Mouse (Mus musculus) hindbrain, embryonic 12.5 days (tissue): ENCODE data around the gene Pde6c. TPM values are rescaled to one million over a fixed set of nuclear protein-coding genes. Genes with fewer than 3 reads are reported as not detected.

Experiments used
- ATAC-seq: fragments of 200-750 bp; cut with Nextera tagmentation; 2 replicates; pipeline ENCODE4 v1.8.0; 2017; ENCODE audit warnings: moderate TSS enrichment; ENCODE audit not compliant: low FRiP score
- H3K27ac ChIP-seq: fragments of 300-500 bp; sonication (generic); 2 replicates; pipeline ENCODE4 v1.5.1; 2016; ENCODE audit warnings: mild to moderate bottlenecking
- H3K27me3 ChIP-seq: fragments of 300-500 bp; sonication (generic); 2 replicates; pipeline ENCODE4 v1.6.1; 2016; ENCODE audit warnings: mild to moderate bottlenecking
- H3K36me3 ChIP-seq: fragments of 300-500 bp; sonication (generic); 2 replicates; pipeline ENCODE4 v1.6.1; 2016; ENCODE audit warnings: mild to moderate bottlenecking
- H3K4me1 ChIP-seq: fragments of 300-500 bp; sonication (generic); 2 replicates; pipeline ENCODE4 v1.6.1; 2016
- H3K4me2 ChIP-seq: fragments of 300-500 bp; sonication (generic); replicated peaks from 2 replicates; pipeline ENCODE4 v1.6.1; 2016; ENCODE audit warnings: mild to moderate bottlenecking
- H3K4me3 ChIP-seq: fragments of 300-500 bp; sonication (generic); 2 replicates; pipeline ENCODE4 v1.5.1; 2016; ENCODE audit warnings: mild to moderate bottlenecking
- H3K9ac ChIP-seq: fragments of 300-500 bp; sonication (generic); 2 replicates; pipeline ENCODE4 v1.6.1; 2016; ENCODE audit warnings: mild to moderate bottlenecking, moderate library complexity
- H3K9me3 ChIP-seq: fragments of 300-500 bp; sonication (generic); replicated peaks from 2 replicates; pipeline ENCODE4 v1.6.1; 2016; ENCODE audit warnings: mild to moderate bottlenecking
- WGBS: fragments of 180-500 bp; shearing (Covaris S2); methylation state at CpG from one replicate; pipeline ENCODE4 v1.1.7; 2016; 5-methylcytosine and 5-hydroxymethylcytosine counted together
- polyA plus RNA-seq: library from polyadenylated mRNA; unstranded; fragments of >200 nt; fragmentation: Nextera tagmentation; extraction: Ambion mirVana; gene quantifications from 2 replicates; pipeline ENCODE4 v1.2.1, GENCODE M21; 2016

The Pde6c gene
- polyA plus RNA-seq, 1 experiment from 2014 or later: 0.14 TPM

GRCm38 (mm10) chr19:38224685-38225060 lies 92.1 kb downstream of the Pde6c start:
- H3K27me3 ChIP-seq: no peaks in the 10 kb centered on the region
- H3K4me2 ChIP-seq: peak overlapping the region; percentile 65
- H3K27ac ChIP-seq: peak overlapping the region; percentile 89
- H3K36me3 ChIP-seq: no peaks in the 10 kb centered on the region
- peak overlapping the region; percentile 66 for H3K9ac ChIP-seq
- no peaks in the 10 kb centered on the region for H3K9me3 ChIP-seq
- ATAC-seq: peak; percentile 51
- H3K4me1 ChIP-seq: peaks cover 7% of the 10 kb centered on the region
- H3K4me3 ChIP-seq: peak overlapping the region; percentile 51
- 9% methylated on average over 9 of the region's 9 CpGs for WGBS

- Histone ChIP-seq H3K36me3 (no peaks in the 10 kb centered on the region), H3K4me1 (peaks cover 5% of the 10 kb centered on the region; the same call in 1 of the 2 replicates), H3K9ac (no peak overlapping the region), H3K27me3 (no peaks in the 10 kb centered on the region), H3K4me3 (no peak overlapping the region), H3K4me2 (no peak overlapping the region), H3K27ac (no peak overlapping the region), H3K9me3 (no peaks in the 10 kb centered on the region)
- no peak for ATAC-seq
- 56% methylated on average over 2 of the region's 2 CpGs for WGBS
These were observed 96.1 kb downstream of the Pde6c start for GRCm38 (mm10) chr19:38228699-38229098.

GRCm38 (mm10) chr19:38232087-38232486 lies 99.5 kb downstream of the Pde6c start:
- H3K9ac ChIP-seq: no peak overlapping the region
- no peaks in the 10 kb centered on the region for H3K36me3 ChIP-seq
- 51% methylated on average over 8 of the region's 8 CpGs for WGBS
- no peak overlapping the region for H3K27ac ChIP-seq
- no peaks in the 10 kb centered on the region for H3K9me3 ChIP-seq
- H3K4me1 ChIP-seq: peaks cover 5% of the 10 kb centered on the region; the same call in 1 of the 2 replicates
- no peak overlapping the region for H3K4me2 ChIP-seq
- no peak for ATAC-seq
- no peak overlapping the region for H3K4me3 ChIP-seq
- no peaks in the 10 kb centered on the region for H3K27me3 ChIP-seq

DNA sequence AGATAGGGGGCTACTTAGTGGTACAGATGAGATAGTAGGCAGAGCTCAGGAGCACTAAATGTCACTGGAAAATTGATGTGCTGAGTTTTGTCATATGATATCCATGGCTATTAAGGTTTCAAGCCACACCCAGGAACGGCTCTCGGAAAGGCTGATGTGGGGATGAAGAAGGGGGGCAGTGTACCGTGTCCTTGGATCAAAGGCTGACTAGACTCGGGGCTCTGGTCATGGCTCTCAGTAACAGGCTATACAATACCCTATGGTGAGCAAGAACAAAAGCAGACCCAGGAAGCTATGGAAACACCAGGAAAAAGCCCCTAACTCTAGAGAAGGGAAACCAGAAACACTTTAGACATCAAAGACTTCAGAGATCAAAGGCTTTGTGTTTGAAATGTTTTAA lies 99.9 kb downstream of the Pde6c start:
- Histone ChIP-seq H3K4me1 (peaks cover 5% of the 10 kb centered on the region; the same call in 1 of the 2 replicates), H3K36me3 (no peaks in the 10 kb centered on the region), H3K9me3 (no peaks in the 10 kb centered on the region), H3K27ac (no peak overlapping the region), H3K27me3 (no peaks in the 10 kb centered on the region), H3K4me3 (no peak overlapping the region), H3K9ac (no peak overlapping the region), H3K4me2 (no peak overlapping the region)
- no peak for ATAC-seq
- 23% methylated on average over 4 of the region's 4 CpGs for WGBS

Other genes starting within 250 kb of the Pde6c start
- gene Myof, start 89.2 kb upstream of the Pde6c start, polyA plus RNA-seq: 6.9 and 9.5 TPM in 2 replicates
- 26.8 TPM in 2 replicates for gene Cep55, start 77.8 kb upstream of the Pde6c start, polyA plus RNA-seq
- gene Ffar4, start 35.7 kb upstream of the Pde6c start, polyA plus RNA-seq: not detected in 2 replicates
- 1.4 and 1.9 TPM in 2 replicates for gene Rbp4, start 7.5 kb upstream of the Pde6c start, polyA plus RNA-seq
- gene Fra10ac1, start 91.4 kb downstream of the Pde6c start, polyA plus RNA-seq: 52.7 and 55.2 TPM in 2 replicates
- gene Lgi1, start 131.8 kb downstream of the Pde6c start, polyA plus RNA-seq: 5.2 and 5.5 TPM in 2 replicates